Mouse (Mus musculus) layer of hippocampus, postnatal 14 days (tissue): ENCODE measurements around the gene Armc9. TPM values are rescaled to one million over a fixed set of nuclear protein-coding genes. Genes with fewer than 3 reads are reported as not detected.

Source experiments
- DNase-seq, 2 experiments: peaks; one replicate each; pipeline ENCODE4 v3.0.0; 2021 to 2022; ENCODE audit warnings: low spot score in 2 of 2, mixed read lengths in 1 of 2
- total RNA-seq, 2 experiments: library from RNA; stranded (reverse); gene quantifications; 2 replicates each; pipeline ENCODE4 v1.2.3; 2021

The Armc9 gene
- total RNA-seq, 2 experiments from 2014 or later = 35.7 to 37.2 TPM

GRCm38 (mm10) chr1:86269190-86269508 lies 114.6 kb downstream of the Armc9 start:
- DNase-seq = no peak

- DNase-seq = no peak
These were observed 117.1 kb downstream of the Armc9 start for GRCm38 (mm10) chr1:86271707-86272106.

- DNase-seq = no peak
These were observed 122.5 kb downstream of the Armc9 start for GRCm38 (mm10) chr1:86277055-86277454.

- no peak for DNase-seq
These were observed 127.4 kb downstream of the Armc9 start for GRCm38 (mm10) chr1:86281781-86282536.

- no peak for DNase-seq
These were observed 129.5 kb downstream of the Armc9 start for GRCm38 (mm10) chr1:86284101-86284500.

GRCm38 (mm10) chr1:86285295-86285694 lies 130.7 kb downstream of the Armc9 start:
- DNase-seq = no peak

- DNase-seq = no peak
These were observed 132.9 kb downstream of the Armc9 start for GRCm38 (mm10) chr1:86287473-86287872.

GRCm38 (mm10) chr1:86290452-86290851 lies 135.9 kb downstream of the Armc9 start:
- no peak for DNase-seq

- DNase-seq = no peak
These were observed 138.5 kb downstream of the Armc9 start for GRCm38 (mm10) chr1:86293091-86293490.

- no peak for DNase-seq
These were observed 139.3 kb downstream of the Armc9 start for GRCm38 (mm10) chr1:86293868-86294267.

- DNase-seq = peak in 1 of 2 experiments; percentile 31
These were observed 139.9 kb downstream of the Armc9 start for GRCm38 (mm10) chr1:86294472-86294871.

- no peak for DNase-seq
These were observed 145.5 kb downstream of the Armc9 start for GRCm38 (mm10) chr1:86300093-86300492.

GRCm38 (mm10) chr1:86300731-86301130 lies 146.2 kb downstream of the Armc9 start:
- no peak for DNase-seq

- DNase-seq = no peak
These were observed 146.9 kb downstream of the Armc9 start for GRCm38 (mm10) chr1:86301221-86302091.

GRCm38 (mm10) chr1:86302532-86302931 lies 148.0 kb downstream of the Armc9 start, which contains the start of gene B3gnt7:
B3gnt7 (plus strand) TSS chr1:86302832.
- DNase-seq = no peak

- peak; percentile 49 to 59 for DNase-seq
These were observed 148.7 kb downstream of the Armc9 start for GRCm38 (mm10) chr1:86303063-86303872.

GRCm38 (mm10) chr1:86303873-86304250 lies 149.3 kb downstream of the Armc9 start:
- no peak for DNase-seq

- DNase-seq = no peak
These were observed 152.1 kb downstream of the Armc9 start for GRCm38 (mm10) chr1:86306686-86307085.

GRCm38 (mm10) chr1:86307177-86307762 lies 152.7 kb downstream of the Armc9 start:
- no peak for DNase-seq

GRCm38 (mm10) chr1:86307871-86308641 lies 153.5 kb downstream of the Armc9 start:
- DNase-seq = no peak
